Mouse (Mus musculus) hindbrain, embryonic 14.5 days (tissue): ENCODE data around the gene Capn9. TPM values are rescaled to one million over a fixed set of nuclear protein-coding genes. Genes with fewer than 3 reads are reported as not detected.

Experiments
- ATAC-seq: fragments of 200-750 bp; cut with Nextera tagmentation; 2 replicates; pipeline ENCODE4 v1.8.0; 2017; ENCODE audit warnings: moderate number of reproducible peaks, mild to moderate bottlenecking, moderate TSS enrichment, moderate library complexity; ENCODE audit not compliant: low FRiP score
- DNase-seq: peaks from one replicate; pipeline ENCODE4 v3.0.0-alpha.2; 2015; ENCODE audit warnings: low spot score
- H3K27ac ChIP-seq: fragments of 300-500 bp; sonication (generic); 2 replicates; pipeline ENCODE4 v1.5.1; 2014; ENCODE audit warnings: mild to moderate bottlenecking, moderate library complexity
- H3K27me3 ChIP-seq: fragments of 300-500 bp; sonication (generic); 2 replicates; pipeline ENCODE4 v1.6.1; 2014; ENCODE audit warnings: mild to moderate bottlenecking, low read length, mixed read lengths; ENCODE audit not compliant: control insufficient read depth, insufficient read depth
- H3K36me3 ChIP-seq: fragments of 300-500 bp; sonication (generic); replicated peaks from 2 replicates; pipeline ENCODE4 v1.6.1; 2014; ENCODE audit not compliant: control insufficient read depth, insufficient read depth
- H3K4me1 ChIP-seq: fragments of 300-500 bp; sonication (generic); replicated peaks from 2 replicates; pipeline ENCODE4 v1.6.1; 2014; ENCODE audit warnings: antibody characterized with exemption, low read length, mixed read lengths; ENCODE audit not compliant: control insufficient read depth, insufficient read depth
- H3K4me2 ChIP-seq: fragments of 300-500 bp; sonication (generic); replicated peaks from 2 replicates; pipeline ENCODE4 v1.6.1; 2014; ENCODE audit warnings: mild to moderate bottlenecking, moderate library complexity
- H3K4me3 ChIP-seq: fragments of 300-500 bp; sonication (generic); replicated peaks from 2 replicates; pipeline ENCODE4 v1.5.1; 2014; ENCODE audit warnings: mild to moderate bottlenecking, low read length
- H3K9ac ChIP-seq: fragments of 300-500 bp; sonication (generic); 2 replicates; pipeline ENCODE4 v1.6.1; 2014
- H3K9me3 ChIP-seq: fragments of 300-500 bp; sonication (generic); 2 replicates; pipeline ENCODE4 v1.6.1; 2016; ENCODE audit warnings: low read length; ENCODE audit not compliant: control insufficient read depth
- WGBS: fragments of 180-500 bp; shearing (Covaris S2); extraction: QIAGEN DNeasy Blood & Tissue Kit; methylation state at CpG from one replicate; pipeline ENCODE4 v1.1.7; 2014; 5-methylcytosine and 5-hydroxymethylcytosine counted together
- polyA plus RNA-seq: library from polyadenylated mRNA; unstranded; fragments of >200 nt; fragmentation: Nextera tagmentation; extraction: Ambion mirVana; gene quantifications from 2 replicates; pipeline ENCODE4 v1.2.1, GENCODE M21; 2014

Gene Capn9
- polyA plus RNA-seq, 1 experiment from 2014 or later, result 0.11 TPM

DNA sequence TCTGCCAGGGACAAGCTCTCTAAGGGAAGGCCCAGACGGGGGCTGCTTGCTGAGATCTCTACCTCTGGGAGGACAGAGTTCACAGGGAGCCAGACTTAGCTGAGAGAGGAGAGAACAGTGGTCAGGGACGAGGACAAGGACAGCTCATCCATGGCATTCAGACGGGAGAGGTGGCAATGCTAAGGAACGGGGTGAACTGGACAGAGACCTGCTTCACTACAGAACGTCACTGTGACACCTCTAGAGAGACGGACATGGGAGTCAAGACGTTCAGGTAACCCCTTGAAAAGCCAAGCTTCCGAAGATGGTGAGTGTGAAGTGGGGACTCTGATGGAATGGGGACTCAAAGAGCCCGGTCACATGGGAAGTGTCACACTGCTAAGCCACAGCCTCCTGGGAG, 50.3 kb downstream of the Capn9 start:
- H3K4me3 ChIP-seq, result no peak overlapping the region
- 89% methylated on average over 9 of the region's 9 CpGs for WGBS
- no peak overlapping the region for H3K4me2 ChIP-seq
- DNase-seq (no peak), ATAC-seq (no peak)
- H3K27me3 ChIP-seq, result no peaks in the 10 kb centered on the region
- no peaks in the 10 kb centered on the region for H3K9me3 ChIP-seq
- no peaks in the 10 kb centered on the region for H3K36me3 ChIP-seq
- H3K4me1 ChIP-seq, result 0 out of 2 replicates have a peak, but pooled peaks cover 3% of the 10 kb centered on the region
- no peak overlapping the region for H3K9ac ChIP-seq
- H3K27ac ChIP-seq, result no peak overlapping the region

DNA sequence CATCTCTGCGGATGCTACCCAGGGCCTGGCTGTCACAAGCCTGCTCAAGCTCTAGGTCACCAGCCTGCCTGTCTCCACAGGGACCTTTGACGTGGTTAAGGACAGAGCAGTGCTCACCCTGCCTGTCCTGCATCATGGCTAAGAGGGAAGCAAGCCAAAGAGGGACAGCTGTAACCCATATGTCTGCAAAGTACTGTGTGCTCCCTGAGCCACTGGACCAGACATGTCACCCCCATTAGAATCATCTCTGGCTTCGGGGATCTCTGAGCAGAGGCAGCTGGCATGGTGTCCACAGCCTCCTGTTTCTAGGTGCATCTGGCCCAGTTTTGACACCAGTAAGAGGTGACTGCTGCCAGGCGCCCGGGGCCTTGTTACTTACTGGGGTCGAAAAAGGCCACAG, 54.6 kb downstream of the Capn9 start:
- Histone ChIP-seq H3K27ac (no peak overlapping the region), H3K9ac (no peak overlapping the region), H3K4me2 (no peak overlapping the region), H3K27me3 (no peaks in the 10 kb centered on the region), H3K4me3 (no peak overlapping the region), H3K9me3 (no peaks in the 10 kb centered on the region), H3K36me3 (peaks cover 2% of the 10 kb centered on the region), H3K4me1 (no peaks in the 10 kb centered on the region)
- DNase-seq, result no peak
- no peak for ATAC-seq
- WGBS, result 72% methylated on average over 6 of the region's 6 CpGs

DNA sequence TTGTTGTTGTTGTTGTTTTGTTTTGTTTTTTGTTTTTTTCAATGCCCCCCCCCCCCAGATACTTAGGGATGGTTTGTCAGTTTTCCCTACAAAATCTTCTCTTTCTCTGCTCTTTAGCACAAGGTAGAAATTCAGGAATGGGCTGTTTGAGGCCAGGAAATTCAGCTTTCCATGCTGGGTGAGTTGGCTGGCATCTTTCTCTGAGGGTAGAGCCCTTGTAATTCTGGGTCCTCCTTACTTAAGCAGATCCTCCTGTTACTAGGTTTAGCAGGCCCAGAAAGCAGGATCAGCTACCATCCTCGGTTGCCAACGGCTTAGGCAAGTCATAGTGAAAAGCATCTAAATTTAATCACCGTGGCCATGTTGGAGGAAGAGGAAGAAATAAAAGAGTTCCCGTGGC, 55.0 kb downstream of the Capn9 start:
- Histone ChIP-seq H3K9me3 (no peaks in the 10 kb centered on the region), H3K4me3 (no peak overlapping the region), H3K4me2 (no peak overlapping the region), H3K27me3 (no peaks in the 10 kb centered on the region), H3K9ac (no peak overlapping the region), H3K36me3 (peaks cover 6% of the 10 kb centered on the region), H3K27ac (no peak overlapping the region), H3K4me1 (no peaks in the 10 kb centered on the region)
- WGBS, result 73% methylated on average over 4 of the region's 4 CpGs
- no peak for DNase-seq
- no peak for ATAC-seq

DNA sequence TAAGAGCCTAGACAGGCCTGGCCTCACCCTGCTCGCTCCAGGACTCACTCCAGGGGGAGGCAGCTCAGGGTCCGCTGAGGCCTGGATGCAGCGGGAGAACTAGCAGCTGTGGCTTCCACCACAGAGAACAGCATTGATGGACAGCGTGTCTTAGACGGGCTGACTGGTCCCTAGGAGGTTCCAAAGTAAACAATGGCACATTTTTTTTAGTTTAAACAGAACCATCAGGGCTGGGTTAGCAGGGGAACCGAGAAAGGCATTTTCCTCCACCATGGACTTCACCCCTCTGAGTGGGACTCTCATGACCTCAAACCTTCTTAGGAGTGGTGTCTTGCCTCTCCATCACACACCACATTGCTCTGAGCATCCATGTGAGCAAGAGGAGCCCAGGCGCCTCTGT, 56.1 kb downstream of the Capn9 start:
- Histone ChIP-seq H3K4me1 (no peaks in the 10 kb centered on the region), H3K4me2 (no peak overlapping the region), H3K4me3 (no peak overlapping the region), H3K9me3 (no peaks in the 10 kb centered on the region), H3K36me3 (peaks cover 17% of the 10 kb centered on the region), H3K9ac (no peak overlapping the region), H3K27me3 (no peaks in the 10 kb centered on the region), H3K27ac (peak overlapping the region; percentile 57; the same call in 1 of the 2 replicates)
- ATAC-seq, result no peak
- 52% methylated on average over 7 of the region's 7 CpGs for WGBS
- DNase-seq, result no peak

DNA sequence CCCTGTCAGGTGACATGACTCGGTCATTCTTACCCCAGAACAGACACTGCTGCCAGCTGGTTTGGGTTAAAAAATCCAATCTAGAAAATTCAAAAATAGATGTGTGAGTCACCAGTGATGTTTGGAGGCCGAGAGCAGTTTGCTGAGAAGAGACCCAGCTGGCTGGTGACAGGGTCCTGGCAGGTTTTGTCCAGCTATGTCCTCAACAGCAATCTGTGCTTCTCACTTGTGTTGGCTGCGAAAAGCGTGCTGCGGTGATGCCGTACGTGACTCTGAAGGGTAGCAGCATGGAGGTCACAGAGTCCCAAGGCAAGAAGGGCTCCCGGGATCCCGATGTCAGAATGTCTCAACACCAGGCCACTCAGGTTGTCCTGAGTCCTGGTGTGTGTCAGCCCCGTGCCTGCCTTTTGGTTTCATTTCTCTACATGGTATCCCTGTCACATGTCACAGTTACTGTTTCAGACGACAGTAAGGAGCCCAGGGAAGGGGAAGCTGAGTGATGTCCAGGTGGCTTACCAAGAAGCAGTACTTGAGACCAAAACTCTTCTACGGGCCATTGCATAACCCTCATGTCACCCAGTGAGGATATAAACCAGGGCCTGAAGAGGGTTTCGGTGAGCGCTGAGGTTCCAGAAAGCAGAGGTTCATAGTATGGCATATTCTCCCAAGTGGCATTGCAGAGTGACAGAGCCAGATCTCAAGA, 57.2 kb downstream of the Capn9 start:
- DNase-seq, result no peak
- Histone ChIP-seq H3K36me3 (peaks cover 28% of the 10 kb centered on the region), H3K27me3 (no peaks in the 10 kb centered on the region), H3K27ac (no peak overlapping the region), H3K4me2 (no peak overlapping the region), H3K4me1 (no peaks in the 10 kb centered on the region), H3K9me3 (no peaks in the 10 kb centered on the region), H3K9ac (no peak overlapping the region), H3K4me3 (no peak overlapping the region)
- 87% methylated on average over 14 of the region's 14 CpGs for WGBS
- ATAC-seq, result no peak

DNA sequence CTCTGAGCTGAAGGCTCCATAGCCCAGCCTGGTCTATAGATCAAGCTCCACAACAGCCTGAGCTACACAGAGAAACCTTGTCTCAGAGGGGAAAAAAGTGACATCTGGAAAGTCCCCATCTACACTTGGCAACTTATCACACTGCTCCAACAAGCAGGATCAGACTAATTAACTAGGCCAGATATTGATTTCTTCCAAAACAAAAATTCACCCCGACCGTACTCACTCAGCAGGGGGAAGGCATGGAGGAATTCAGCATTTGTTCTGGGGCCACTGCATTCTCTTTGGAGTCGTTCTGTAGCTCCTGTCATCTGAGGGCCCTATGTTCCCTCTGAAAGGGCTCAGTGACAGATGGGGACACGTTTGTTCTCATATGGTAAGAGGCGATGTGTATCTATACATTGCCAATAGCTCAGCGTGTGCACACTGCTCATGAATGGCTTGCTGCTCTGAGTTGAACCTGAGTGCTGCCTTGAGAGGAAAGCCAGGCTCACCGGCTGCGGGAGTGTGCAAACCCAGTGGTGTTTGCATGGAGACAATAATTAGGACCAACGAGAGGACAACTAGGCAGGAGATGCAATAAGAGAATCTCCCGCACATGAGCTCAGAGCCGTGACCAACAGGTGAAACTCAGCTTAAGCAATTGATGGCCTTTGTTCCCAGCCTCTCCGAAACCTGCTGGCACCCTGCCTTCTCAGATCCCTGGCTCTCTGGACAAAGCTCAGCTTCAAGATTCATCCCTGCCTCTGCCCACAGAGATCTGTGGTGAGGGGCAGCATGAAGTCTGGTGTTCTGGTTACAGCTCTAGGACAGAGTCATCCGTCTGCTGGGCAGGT, 58.7 kb downstream of the Capn9 start:
- H3K27ac ChIP-seq, result no peak overlapping the region
- DNase-seq (no peak), ATAC-seq (no peak)

DNA sequence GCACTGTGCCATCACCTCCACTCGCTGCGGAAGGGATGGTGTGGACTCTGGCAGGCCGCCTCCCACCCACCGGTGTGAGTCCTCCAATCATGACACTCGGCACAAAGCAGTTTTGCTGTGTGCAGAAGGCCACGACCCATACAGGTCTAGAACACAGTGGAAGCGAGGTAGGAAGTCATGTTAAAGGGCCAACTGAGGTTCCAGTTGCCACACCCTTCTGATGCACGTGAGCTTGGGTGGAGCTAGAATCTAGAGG, 59.3 kb downstream of the Capn9 start:
- H3K27me3 ChIP-seq, result no peaks in the 10 kb centered on the region
- WGBS, result 88% methylated on average over 8 of the region's 8 CpGs
- H3K4me3 ChIP-seq, result no peak overlapping the region
- H3K4me1 ChIP-seq, result no peaks in the 10 kb centered on the region
- H3K4me2 ChIP-seq, result no peak overlapping the region
- DNase-seq (no peak), ATAC-seq (no peak)
- H3K27ac ChIP-seq, result no peak overlapping the region
- H3K9ac ChIP-seq, result no peak overlapping the region
- no peaks in the 10 kb centered on the region for H3K9me3 ChIP-seq
- H3K36me3 ChIP-seq, result peaks cover 46% of the 10 kb centered on the region

More for the DNA sequence above, 58.7 kb downstream of the Capn9 start:
- no peaks in the 10 kb centered on the region for H3K27me3 ChIP-seq
- no peaks in the 10 kb centered on the region for H3K9me3 ChIP-seq
- peaks cover 43% of the 10 kb centered on the region for H3K36me3 ChIP-seq
- H3K4me2 ChIP-seq, result no peak overlapping the region
- H3K4me3 ChIP-seq, result no peak overlapping the region
- no peaks in the 10 kb centered on the region for H3K4me1 ChIP-seq
- WGBS, result 66% methylated on average over 13 of the region's 13 CpGs
- no peak overlapping the region for H3K9ac ChIP-seq

DNA sequence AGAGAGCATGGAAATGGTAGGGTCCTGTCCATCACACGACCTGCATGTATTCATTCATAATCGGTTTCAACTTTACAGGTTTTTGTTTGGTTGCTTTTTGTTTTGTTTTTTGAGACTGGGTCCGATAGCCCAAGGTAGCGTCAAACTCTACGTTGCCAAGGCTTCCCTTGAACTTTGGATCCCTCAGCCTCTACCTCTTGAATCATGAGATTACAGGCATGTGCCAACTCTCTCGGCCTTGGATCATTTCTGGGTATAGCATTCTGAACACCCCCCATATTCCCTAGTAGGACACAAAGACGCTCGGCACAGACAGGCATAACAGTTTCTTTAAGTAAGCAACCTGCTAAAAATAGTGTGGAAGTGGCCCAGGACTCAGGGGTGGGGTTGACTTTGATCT, 65.7 kb downstream of the Capn9 start:
- Histone ChIP-seq H3K27ac (no peak overlapping the region), H3K36me3 (peaks cover 33% of the 10 kb centered on the region), H3K9me3 (no peaks in the 10 kb centered on the region), H3K4me3 (no peak overlapping the region), H3K27me3 (no peaks in the 10 kb centered on the region), H3K4me1 (peaks cover 16% of the 10 kb centered on the region), H3K4me2 (no peak overlapping the region), H3K9ac (no peak overlapping the region)
- no peak for DNase-seq
- 95% methylated on average over 8 of the region's 8 CpGs for WGBS
- no peak for ATAC-seq

DNA sequence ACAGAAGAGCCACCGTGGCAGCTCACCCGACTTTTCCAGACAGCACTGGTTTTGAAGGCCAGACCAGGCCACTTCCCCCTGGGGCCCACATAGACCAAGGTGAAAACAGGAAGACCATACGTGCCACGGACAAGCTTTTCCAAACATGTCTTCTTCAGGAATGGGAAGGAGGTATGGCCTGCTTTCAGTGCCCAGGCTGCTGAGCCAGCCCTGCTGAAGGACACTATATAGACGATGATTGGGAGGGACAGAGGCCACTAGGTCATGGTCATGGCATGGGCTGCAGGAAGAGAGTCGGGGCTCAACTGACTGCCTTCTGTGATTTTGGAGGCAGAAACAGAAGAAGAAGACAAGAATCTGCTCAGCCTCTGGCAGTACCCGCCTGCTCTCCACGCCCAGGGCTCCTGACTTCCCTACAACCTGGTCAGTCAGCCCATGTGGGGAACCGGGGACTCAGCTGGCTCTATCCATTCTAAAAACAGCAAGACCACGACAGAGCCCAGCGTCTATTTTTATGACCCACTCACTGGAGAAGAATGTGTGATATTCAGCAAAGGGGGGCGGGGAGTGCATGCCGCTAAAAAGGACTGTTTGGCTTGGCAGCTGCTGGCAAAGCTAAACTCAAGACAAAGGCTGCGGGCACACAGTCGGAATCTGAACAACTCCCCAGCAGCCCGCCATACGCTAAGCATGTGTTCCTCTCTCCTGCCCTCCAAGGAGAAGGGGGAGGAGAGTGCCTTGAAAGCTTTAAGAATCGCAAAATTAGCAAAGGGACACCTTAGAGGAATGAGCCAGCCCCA, 67.8 kb downstream of the Capn9 start:
- Histone ChIP-seq H3K27ac (peak overlapping the region; percentile 0; the same call in 1 of the 2 replicates), H3K9me3 (no peaks in the 10 kb centered on the region), H3K27me3 (no peaks in the 10 kb centered on the region), H3K4me2 (0 out of 2 replicates have a peak overlapping the region, but pooled peaks have one; percentile 3), H3K9ac (no peak overlapping the region), H3K36me3 (peaks cover 12% of the 10 kb centered on the region), H3K4me3 (no peak overlapping the region), H3K4me1 (peaks cover 21% of the 10 kb centered on the region)
- whole genome bisulfite sequencing, result 55% methylated on average over 18 of the region's 18 CpGs
- DNase-seq (peak; percentile 43), ATAC-seq (peak; percentile 63)
